Mouse (Mus musculus) lung, postnatal 0 days (tissue): ENCODE measurements around the gene Ptpn18. TPM values are rescaled to one million over a fixed set of nuclear protein-coding genes. Genes with fewer than 3 reads are reported as not detected.
"Not testable (repeated sequence)": the region's sequence is repeated elsewhere in the genome, so short reads cannot be mapped to it uniquely, and the experiment has no call there.

Experiments used
- ATAC-seq: fragments of 200-750 bp; cut with Nextera tagmentation; 2 replicates; pipeline ENCODE4 v1.8.0; 2017; ENCODE audit warnings: moderate library complexity
- DNase-seq: peaks from one replicate; pipeline ENCODE4 v3.0.0-alpha.2; 2016; ENCODE audit warnings: low spot score
- H3K27ac ChIP-seq: fragments of 300-500 bp; sonication (generic); 2 replicates; pipeline ENCODE4 v1.5.1; 2014; ENCODE audit warnings: antibody characterized with exemption, mild to moderate bottlenecking, low read length, mixed read lengths
- H3K27me3 ChIP-seq: fragments of 300-500 bp; sonication (generic); replicated peaks from 2 replicates; pipeline ENCODE4 v1.6.1; 2014; ENCODE audit warnings: low read length, mixed read lengths; ENCODE audit not compliant: insufficient read depth
- H3K36me3 ChIP-seq: fragments of 300-500 bp; sonication (generic); 2 replicates; pipeline ENCODE4 v1.6.1; 2014; ENCODE audit warnings: low read length, mixed read lengths; ENCODE audit not compliant: insufficient read depth
- H3K4me1 ChIP-seq: fragments of 300-500 bp; sonication (generic); 2 replicates; pipeline ENCODE4 v1.6.1; 2014; ENCODE audit warnings: antibody characterized with exemption, low read depth, low read length, mixed read lengths; ENCODE audit not compliant: insufficient read depth
- H3K4me2 ChIP-seq: fragments of 300-500 bp; sonication (generic); replicated peaks from 2 replicates; pipeline ENCODE4 v1.6.1; 2014; ENCODE audit warnings: low read depth, mild to moderate bottlenecking, low read length, moderate library complexity, mixed read lengths
- H3K4me3 ChIP-seq: fragments of 300-500 bp; sonication (generic); 2 replicates; pipeline ENCODE4 v1.5.1; 2014; ENCODE audit warnings: low read depth, low read length
- H3K9ac ChIP-seq: fragments of 300-500 bp; sonication (generic); replicated peaks from 2 replicates; pipeline ENCODE4 v1.6.1; 2014; ENCODE audit warnings: low read depth, mild to moderate bottlenecking
- H3K9me3 ChIP-seq: fragments of 300-500 bp; sonication (generic); 2 replicates; pipeline ENCODE4 v1.6.1; 2016; ENCODE audit warnings: low read length, mixed read lengths
- CTCF ChIP-seq: IDR thresholded peaks from 2 replicates; pipeline ENCODE4 v1.5.1; 2016; ENCODE audit warnings: antibody characterized with exemption, mild to moderate bottlenecking
- EP300 ChIP-seq: IDR thresholded peaks from 2 replicates; pipeline ENCODE4 v1.6.1; 2016; ENCODE audit warnings: antibody characterized with exemption, mild to moderate bottlenecking, control low read depth
- WGBS: fragments of 180-500 bp; shearing (Covaris S2); extraction: QIAGEN DNeasy Blood & Tissue Kit; methylation state at CpG from one replicate; pipeline ENCODE4 v1.1.7; 2014; 5-methylcytosine and 5-hydroxymethylcytosine counted together
- polyA plus RNA-seq: library from polyadenylated mRNA; unstranded; fragments of >200 nt; fragmentation: Nextera tagmentation; extraction: Ambion mirVana; gene quantifications from 2 replicates; pipeline ENCODE4 v1.2.1, GENCODE M21; 2015

Ptpn18 gene
- polyA plus RNA-seq, 1 experiment from 2014 or later: 39.8 TPM

- WGBS: 68% methylated on average over 4 of the region's 4 CpGs
- ATAC-seq (no peak), DNase-seq (no peak)
- Histone ChIP-seq H3K9ac (no peak overlapping the region), H3K27ac (no peak overlapping the region), H3K36me3 (no peaks in the 10 kb centered on the region), H3K4me3 (no peak overlapping the region), H3K9me3 (no peaks in the 10 kb centered on the region), H3K4me1 (no peaks in the 10 kb centered on the region), H3K27me3 (no peaks in the 10 kb centered on the region), H3K4me2 (no peak overlapping the region)
- TF ChIP-seq CTCF: no peak
- no peak for TF ChIP-seq EP300
These were observed 46.5 kb downstream of the Ptpn18 start for GRCm38 (mm10) chr1:34505970-34506551.

- H3K9me3 ChIP-seq: no peaks in the 10 kb centered on the region
- ATAC-seq (no peak), DNase-seq (no peak)
- H3K27ac ChIP-seq: no peak overlapping the region
- no peaks in the 10 kb centered on the region for H3K27me3 ChIP-seq
- no peak for TF ChIP-seq CTCF
- TF ChIP-seq EP300: no peak
- WGBS: 78% methylated on average over 3 of the region's 3 CpGs
- H3K36me3 ChIP-seq: no peaks in the 10 kb centered on the region
- H3K4me1 ChIP-seq: no peaks in the 10 kb centered on the region
- H3K4me3 ChIP-seq: no peak overlapping the region
- H3K9ac ChIP-seq: no peak overlapping the region
- no peak overlapping the region for H3K4me2 ChIP-seq
These were observed 48.4 kb downstream of the Ptpn18 start for GRCm38 (mm10) chr1:34507986-34508385.

- DNase-seq (no peak), ATAC-seq (no peak)
- Histone ChIP-seq H3K9ac (no peak overlapping the region), H3K27me3 (no peaks in the 10 kb centered on the region), H3K4me1 (no peaks in the 10 kb centered on the region), H3K27ac (no peak overlapping the region), H3K4me2 (0 out of 2 replicates have a peak overlapping the region, but pooled peaks have one; percentile 22), H3K4me3 (no peak overlapping the region), H3K9me3 (no peaks in the 10 kb centered on the region), H3K36me3 (no peaks in the 10 kb centered on the region)
- TF ChIP-seq CTCF: no peak
- TF ChIP-seq EP300: no peak
- 9% methylated on average over 7 of the region's 7 CpGs for WGBS
These were observed 51.0 kb downstream of the Ptpn18 start for GRCm38 (mm10) chr1:34510575-34510981.

GRCm38 (mm10) chr1:34511027-34511426 is 51.5 kb downstream of the Ptpn18 start:
- DNase-seq: peak; percentile 29
- no peaks in the 10 kb centered on the region for H3K4me1 ChIP-seq

GRCm38 (mm10) chr1:34513068-34513467 is 53.5 kb downstream of the Ptpn18 start:
- Histone ChIP-seq H3K27ac (no peak overlapping the region), H3K9me3 (no peaks in the 10 kb centered on the region), H3K9ac (no peak overlapping the region), H3K4me3 (no peak overlapping the region), H3K27me3 (no peaks in the 10 kb centered on the region), H3K4me2 (no peak overlapping the region), H3K4me1 (no peaks in the 10 kb centered on the region), H3K36me3 (no peaks in the 10 kb centered on the region)
- WGBS: 77% methylated on average over 4 of the region's 4 CpGs
- no peak for DNase-seq
- TF ChIP-seq EP300 (no peak), CTCF (no peak)
- ATAC-seq: no peak

More at GRCm38 (mm10) chr1:34511027-34511426, 51.5 kb downstream of the Ptpn18 start:
- Histone ChIP-seq H3K9ac (no peak overlapping the region), H3K36me3 (no peaks in the 10 kb centered on the region), H3K4me2 (no peak overlapping the region), H3K27me3 (no peaks in the 10 kb centered on the region), H3K27ac (no peak overlapping the region), H3K9me3 (no peaks in the 10 kb centered on the region), H3K4me3 (no peak overlapping the region)
- TF ChIP-seq CTCF (peak; percentile 66), EP300 (no peak)
- ATAC-seq: no peak
- WGBS: 5% methylated on average over 3 of the region's 3 CpGs

- Histone ChIP-seq H3K36me3 (no peaks in the 10 kb centered on the region), H3K9ac (no peak overlapping the region), H3K27ac (no peak overlapping the region), H3K4me2 (no peak overlapping the region), H3K9me3 (no peaks in the 10 kb centered on the region), H3K27me3 (no peaks in the 10 kb centered on the region), H3K4me3 (no peak overlapping the region), H3K4me1 (no peaks in the 10 kb centered on the region)
- ATAC-seq (no peak), DNase-seq (no peak)
- WGBS: 23% methylated on average over 5 of the region's 5 CpGs
- TF ChIP-seq CTCF: no peak
- no peak for TF ChIP-seq EP300
These were observed 57.0 kb downstream of the Ptpn18 start for GRCm38 (mm10) chr1:34516595-34516994.

- not testable (repeated sequence) for H3K9me3 ChIP-seq, H3K27ac ChIP-seq, H3K27me3 ChIP-seq, H3K9ac ChIP-seq, DNase-seq, H3K4me3 ChIP-seq, H3K4me2 ChIP-seq, H3K4me1 ChIP-seq, H3K36me3 ChIP-seq, ATAC-seq
- 26% methylated on average over 6 of the region's 6 CpGs for WGBS
These were observed 57.7 kb downstream of the Ptpn18 start for GRCm38 (mm10) chr1:34517297-34517696.

GRCm38 (mm10) chr1:34517797-34518196 is 58.2 kb downstream of the Ptpn18 start:
- WGBS: 26% methylated on average over 1 of the region's 1 CpGs
- not testable (repeated sequence) for H3K36me3 ChIP-seq, ATAC-seq, H3K4me1 ChIP-seq, H3K27me3 ChIP-seq, H3K9me3 ChIP-seq, H3K27ac ChIP-seq, H3K4me2 ChIP-seq, DNase-seq, H3K9ac ChIP-seq, H3K4me3 ChIP-seq
